Mouse (Mus musculus) 3T3-L1 (cell line): Measurements from ENCODE around the gene Ly6g6e.

Experiments used
- DNase-seq: peaks from one replicate; pipeline ENCODE4 v3.0.0-alpha.2; 2015; ENCODE audit warnings: low read depth, low spot score

The Ly6g6e gene

GRCm38 (mm10) chr17:35049561-35050016, 27.1 kb upstream of the Ly6g6e start, which contains the start of gene Clic1:
Gene Clic1 (plus strand): TSS chr17:35049966.
- peak; percentile 85 for DNase-seq

GRCm38 (mm10) chr17:35050126-35050750, 26.5 kb upstream of the Ly6g6e start:
- peak; percentile 87 for DNase-seq

- DNase-seq = peak; percentile 94
Measured at GRCm38 (mm10) chr17:35051156-35052086, 25.3 kb upstream of the Ly6g6e start.

GRCm38 (mm10) chr17:35052271-35052798, 24.4 kb upstream of the Ly6g6e start:
- no peak for DNase-seq

GRCm38 (mm10) chr17:35055691-35056495, 20.8 kb upstream of the Ly6g6e start:
- no peak for DNase-seq

- no peak for DNase-seq
Measured at GRCm38 (mm10) chr17:35057090-35057489, 19.6 kb upstream of the Ly6g6e start.

GRCm38 (mm10) chr17:35058316-35058715, 18.4 kb upstream of the Ly6g6e start:
- DNase-seq = no peak

GRCm38 (mm10) chr17:35058911-35059892, 17.5 kb upstream of the Ly6g6e start, which contains the start of gene Ddah2:
Gene Ddah2 (plus strand): TSS chr17:35059035.
- DNase-seq = peak; percentile 89

GRCm38 (mm10) chr17:35060071-35060470, 16.6 kb upstream of the Ly6g6e start:
- DNase-seq = no peak

GRCm38 (mm10) chr17:35060737-35061297, 15.9 kb upstream of the Ly6g6e start:
- peak; percentile 48 for DNase-seq

- DNase-seq = no peak
Measured at GRCm38 (mm10) chr17:35061299-35061698, 15.4 kb upstream of the Ly6g6e start.

- peak; percentile 44 for DNase-seq
Measured at GRCm38 (mm10) chr17:35063466-35063865, 13.2 kb upstream of the Ly6g6e start.

- no peak for DNase-seq
Measured at GRCm38 (mm10) chr17:35064378-35064877, 12.3 kb upstream of the Ly6g6e start.

- DNase-seq = no peak
Measured at GRCm38 (mm10) chr17:35064951-35065947, 11.5 kb upstream of the Ly6g6e start, which contains the start of gene Ly6g6c. Gene Ly6g6c (plus strand): TSS chr17:35065388.

- DNase-seq = no peak
Measured at GRCm38 (mm10) chr17:35066084-35066483, 10.6 kb upstream of the Ly6g6e start, which contains the start of gene Mpig6b. Gene Mpig6b (minus strand): TSS chr17:35066184.

GRCm38 (mm10) chr17:35068213-35068914, 8.3 kb upstream of the Ly6g6e start:
- peak; percentile 43 for DNase-seq

GRCm38 (mm10) chr17:35070556-35071229, 6.0 kb upstream of the Ly6g6e start:
- no peak for DNase-seq
